Mouse (Mus musculus): ENCODE data around the gene Golga7b. TPM values are rescaled to one million over a fixed set of nuclear protein-coding genes. Genes with fewer than 3 reads are reported as not detected.
A peak's percentile ranks its signal among the peaks of the same experiment; 100 is the strongest.

Gene Golga7b
- polyA plus RNA-seq, 1 experiment from 2014 or later, result not detected

DNA sequence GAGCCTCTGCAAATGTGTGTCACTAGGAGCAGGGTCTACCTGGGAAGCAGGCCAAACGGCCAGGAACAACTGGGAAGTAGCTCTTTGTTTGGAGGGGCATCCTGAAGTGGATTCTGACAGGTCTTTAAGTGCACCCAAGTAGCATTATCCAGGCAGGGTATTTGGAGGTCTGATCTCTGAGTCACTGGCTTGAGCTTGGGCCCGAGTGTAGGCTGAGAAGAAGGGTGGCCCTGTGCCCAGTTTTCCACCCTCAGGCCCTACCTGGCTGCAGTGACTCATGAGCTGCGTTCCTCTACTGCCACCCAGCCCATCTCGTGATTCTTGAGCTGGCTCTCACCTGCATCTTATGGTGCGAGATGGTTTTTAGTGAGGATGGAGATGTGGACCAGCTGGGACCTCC, 11.2 kb downstream of the Golga7b start:
- no peak for TF ChIP-seq CTCF (IDR thresholded peaks at IDR 0.05; ENCODE audit: low read depth)
- H3K9me3 ChIP-seq (ENCODE audit: low read depth, low read length), result no peaks in the 10 kb centered on the region
- H3K27ac ChIP-seq (ENCODE audit: low read depth), result no peak overlapping the region
- no peaks in the 10 kb centered on the region for H3K4me1 ChIP-seq (ENCODE audit: insufficient read depth)
- H3K4me2 ChIP-seq, result no peak overlapping the region
- no peak overlapping the region for H3K4me3 ChIP-seq (ENCODE audit: low read depth, low read length)
- H3K36me3 ChIP-seq (ENCODE audit: insufficient read depth), result no peaks in the 10 kb centered on the region
- 68% methylated on average over 5 of the region's 5 CpGs for WGBS
- peaks cover 9% of the 10 kb centered on the region for H3K27me3 ChIP-seq (ENCODE audit: insufficient read depth, low read length)
- DNase-seq (no peak), ATAC-seq (ENCODE audit: insufficient read depth) (no peak)
- no peak overlapping the region for H3K9ac ChIP-seq

DNA sequence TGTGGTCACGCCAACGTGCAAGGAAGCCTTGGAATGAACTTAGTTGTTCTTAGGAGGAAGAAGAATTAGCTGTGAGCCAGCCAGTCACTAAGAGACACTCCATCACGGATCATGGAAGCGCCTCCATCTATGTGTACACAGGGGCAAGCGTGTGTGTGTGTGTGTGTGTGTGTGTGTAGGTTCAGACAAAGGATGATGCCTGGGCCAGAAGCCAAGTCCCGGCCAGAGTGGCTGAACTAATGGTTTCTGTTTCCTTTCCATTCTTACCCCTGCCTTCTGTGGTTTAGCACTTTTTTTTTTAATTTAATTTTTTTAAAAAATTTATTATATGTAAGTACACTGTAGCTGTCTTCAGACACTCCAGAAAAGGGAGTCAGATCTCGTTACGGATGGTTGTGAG, 13.1 kb downstream of the Golga7b start:
- Histone ChIP-seq H3K4me1 (ENCODE audit: insufficient read depth) (no peaks in the 10 kb centered on the region), H3K27ac (ENCODE audit: low read depth) (no peak overlapping the region), H3K9ac (no peak overlapping the region), H3K9me3 (ENCODE audit: low read depth, low read length) (no peaks in the 10 kb centered on the region), H3K4me3 (ENCODE audit: low read depth, low read length) (no peak overlapping the region), H3K4me2 (no peak overlapping the region), H3K27me3 (ENCODE audit: insufficient read depth, low read length) (peaks cover 2% of the 10 kb centered on the region), H3K36me3 (ENCODE audit: insufficient read depth) (no peaks in the 10 kb centered on the region)
- peak; percentile 27 for DNase-seq
- ATAC-seq (ENCODE audit: insufficient read depth), result no peak
- no peak for TF ChIP-seq CTCF (IDR thresholded peaks at IDR 0.05; ENCODE audit: low read depth)
- 64% methylated on average over 8 of the region's 8 CpGs for WGBS

DNA sequence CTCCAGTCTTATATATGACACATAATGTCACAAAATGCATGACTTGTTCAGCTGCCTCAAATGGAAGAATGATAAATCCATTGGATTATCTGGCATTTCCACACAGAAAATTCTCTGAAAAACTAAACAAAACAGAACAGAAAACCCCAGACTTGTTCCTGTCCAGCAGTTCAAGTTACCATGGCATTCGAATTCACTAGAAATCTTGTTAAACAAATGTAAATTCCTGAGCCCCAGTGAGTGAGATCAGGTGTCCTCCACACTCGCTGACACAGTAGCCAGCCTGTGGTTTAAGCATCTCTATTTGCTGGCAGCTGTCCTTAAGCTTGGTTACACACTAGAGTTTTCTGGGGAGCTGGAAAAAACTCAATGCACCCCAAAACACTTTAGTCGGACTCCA, 16.1 kb downstream of the Golga7b start:
- WGBS, result 35% methylated on average over 3 of the region's 3 CpGs
- Histone ChIP-seq H3K36me3 (ENCODE audit: insufficient read depth) (no peaks in the 10 kb centered on the region), H3K27ac (ENCODE audit: low read depth) (no peak overlapping the region), H3K9ac (no peak overlapping the region), H3K27me3 (ENCODE audit: insufficient read depth, low read length) (no peaks in the 10 kb centered on the region), H3K4me1 (ENCODE audit: insufficient read depth) (no peaks in the 10 kb centered on the region), H3K4me2 (no peak overlapping the region), H3K4me3 (ENCODE audit: low read depth, low read length) (no peak overlapping the region), H3K9me3 (ENCODE audit: low read depth, low read length) (no peaks in the 10 kb centered on the region)
- DNase-seq, result no peak
- ATAC-seq (ENCODE audit: insufficient read depth), result no peak
- no peak for TF ChIP-seq CTCF (IDR thresholded peaks at IDR 0.05; ENCODE audit: low read depth)

DNA sequence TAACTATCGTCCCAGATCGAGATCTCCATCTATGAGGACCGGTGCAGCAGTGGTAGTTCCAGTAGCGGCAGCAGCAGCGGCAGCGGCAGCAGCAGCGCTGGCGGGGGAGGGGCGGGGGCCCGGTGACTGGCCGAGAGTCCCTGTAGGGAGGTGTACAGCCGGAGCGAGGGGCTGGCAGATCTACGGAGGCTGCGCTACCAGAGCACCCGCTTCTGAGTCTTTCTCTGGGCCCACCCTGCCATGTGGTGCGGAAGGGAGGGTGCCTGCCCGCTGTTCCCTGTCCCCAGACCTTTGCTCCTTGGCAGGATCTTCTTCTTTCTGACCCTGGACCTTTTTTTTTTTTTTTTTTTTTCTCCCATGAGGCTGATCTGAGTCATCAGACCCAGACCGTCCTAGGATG, 21.0 kb downstream of the Golga7b start:
- Histone ChIP-seq H3K4me2 (peak overlapping the region; percentile 38; the same call in 1 of the 2 replicates), H3K9ac (no peak overlapping the region), H3K27me3 (ENCODE audit: insufficient read depth, low read length) (no peaks in the 10 kb centered on the region), H3K36me3 (ENCODE audit: insufficient read depth) (no peaks in the 10 kb centered on the region), H3K4me3 (ENCODE audit: low read depth, low read length) (no peak overlapping the region), H3K4me1 (ENCODE audit: insufficient read depth) (no peaks in the 10 kb centered on the region), H3K27ac (ENCODE audit: low read depth) (no peak overlapping the region), H3K9me3 (ENCODE audit: low read depth, low read length) (no peaks in the 10 kb centered on the region)
- TF ChIP-seq CTCF (IDR thresholded peaks at IDR 0.05; ENCODE audit: low read depth), result no peak
- DNase-seq (peak; percentile 8), ATAC-seq (ENCODE audit: insufficient read depth) (no peak)
- under 1% methylated on average over 19 of the region's 19 CpGs for WGBS

DNA sequence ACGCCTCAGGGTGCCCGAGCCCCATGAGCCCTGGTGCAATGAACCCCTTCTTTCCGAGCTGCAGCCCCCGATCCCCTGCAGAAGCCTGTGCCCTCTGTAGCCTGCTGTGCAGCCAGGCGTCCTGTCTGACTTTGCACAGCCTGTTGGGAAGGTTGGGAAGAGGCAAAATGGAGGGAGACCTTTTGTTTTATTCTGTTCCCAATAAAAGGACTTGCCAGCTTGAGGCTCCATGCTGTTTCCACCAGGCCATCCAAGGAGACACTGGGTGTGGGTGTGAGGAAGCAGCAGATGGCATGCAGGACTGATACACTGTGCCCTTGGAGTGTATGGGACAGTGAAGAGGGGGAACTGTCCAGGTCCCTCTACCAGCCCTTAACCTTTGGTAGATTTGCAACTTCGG, 22.7 kb downstream of the Golga7b start:
- Histone ChIP-seq H3K4me2 (no peak overlapping the region), H3K9ac (no peak overlapping the region), H3K27ac (ENCODE audit: low read depth) (no peak overlapping the region), H3K4me1 (ENCODE audit: insufficient read depth) (no peaks in the 10 kb centered on the region), H3K4me3 (ENCODE audit: low read depth, low read length) (no peak overlapping the region), H3K36me3 (ENCODE audit: insufficient read depth) (no peaks in the 10 kb centered on the region), H3K27me3 (ENCODE audit: insufficient read depth, low read length) (no peaks in the 10 kb centered on the region), H3K9me3 (ENCODE audit: low read depth, low read length) (no peaks in the 10 kb centered on the region)
- DNase-seq, result no peak
- TF ChIP-seq CTCF (IDR thresholded peaks at IDR 0.05; ENCODE audit: low read depth), result no peak
- ATAC-seq (ENCODE audit: insufficient read depth), result no peak
- 45% methylated on average over 6 of the region's 6 CpGs for WGBS

DNA sequence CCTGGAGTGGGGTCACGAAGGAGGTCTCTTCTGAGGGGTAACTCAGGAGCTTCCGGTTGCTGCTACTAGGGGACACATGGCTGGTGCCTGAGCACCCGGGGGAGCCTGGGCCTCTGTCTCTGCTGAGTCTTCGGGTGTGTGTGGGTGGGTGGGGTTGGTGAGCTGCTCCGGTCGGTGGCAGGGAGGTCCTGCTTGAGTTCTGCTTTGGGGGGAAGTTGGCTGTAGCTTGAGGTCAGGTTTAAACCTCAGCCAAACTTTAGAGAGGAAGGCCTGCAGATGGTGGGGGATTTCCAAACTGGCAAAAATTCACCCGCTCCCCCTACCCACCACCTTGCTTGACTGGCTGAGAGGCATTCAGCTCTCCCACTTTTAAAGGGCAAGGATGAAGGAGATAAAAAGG, 23.8 kb downstream of the Golga7b start:
- DNase-seq (no peak), ATAC-seq (ENCODE audit: insufficient read depth) (no peak)
- Histone ChIP-seq H3K36me3 (ENCODE audit: insufficient read depth) (no peaks in the 10 kb centered on the region), H3K9ac (no peak overlapping the region), H3K27ac (ENCODE audit: low read depth) (no peak overlapping the region), H3K27me3 (ENCODE audit: insufficient read depth, low read length) (no peaks in the 10 kb centered on the region), H3K9me3 (ENCODE audit: low read depth, low read length) (no peaks in the 10 kb centered on the region), H3K4me1 (ENCODE audit: insufficient read depth) (no peaks in the 10 kb centered on the region), H3K4me3 (ENCODE audit: low read depth, low read length) (no peak overlapping the region), H3K4me2 (no peak overlapping the region)
- WGBS, result 77% methylated on average over 7 of the region's 7 CpGs
- TF ChIP-seq CTCF (IDR thresholded peaks at IDR 0.05; ENCODE audit: low read depth), result no peak

DNA sequence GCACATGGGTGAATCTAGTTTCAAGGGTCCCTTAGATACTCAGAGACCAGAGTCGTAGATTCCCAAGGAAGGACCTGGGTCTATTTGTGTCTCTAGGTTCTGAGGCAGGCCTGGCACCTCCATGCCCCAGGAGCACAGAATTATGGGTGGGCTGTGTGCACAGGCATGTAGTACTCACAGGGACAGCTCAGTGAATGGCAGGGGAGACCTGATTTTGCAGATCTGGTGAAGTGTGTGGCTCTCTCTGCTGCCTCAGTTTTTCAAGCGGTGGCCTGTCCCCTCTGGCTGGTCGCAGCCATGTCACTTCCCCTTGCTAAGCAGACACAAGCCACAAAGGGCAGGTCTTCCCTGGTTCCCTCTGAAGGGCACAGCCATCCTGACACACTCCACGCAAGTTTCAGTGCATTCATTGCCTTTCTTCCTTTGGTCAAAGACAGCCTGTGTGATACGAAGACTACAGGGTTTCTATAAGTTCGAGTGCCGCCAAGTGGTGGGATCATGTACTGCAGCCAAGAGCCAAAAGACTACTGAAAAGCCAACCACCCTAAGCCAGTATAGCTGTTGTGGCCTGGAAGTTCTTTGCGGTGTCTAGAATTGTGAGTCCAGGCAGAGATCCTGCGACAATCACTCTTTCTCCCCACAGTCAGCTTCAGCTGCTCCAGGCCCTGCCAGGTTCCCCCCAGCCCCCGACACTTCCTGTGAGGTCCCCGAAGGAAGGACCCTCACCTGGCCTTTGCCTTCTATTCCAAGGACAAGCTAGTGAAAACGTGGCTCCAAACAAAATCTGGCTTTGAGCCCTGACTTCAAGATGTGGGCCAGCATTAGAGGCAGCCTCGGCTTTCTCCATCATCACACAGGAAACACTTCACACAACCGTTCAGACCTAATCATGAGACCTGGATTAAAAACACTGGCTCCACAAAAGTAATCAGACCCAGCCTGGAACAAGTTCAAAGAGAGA, 24.9 kb downstream of the Golga7b start:
- Histone ChIP-seq H3K9ac (no peak overlapping the region), H3K27me3 (ENCODE audit: insufficient read depth, low read length) (no peaks in the 10 kb centered on the region), H3K4me2 (no peak overlapping the region), H3K4me1 (ENCODE audit: insufficient read depth) (no peaks in the 10 kb centered on the region), H3K4me3 (ENCODE audit: low read depth, low read length) (no peak overlapping the region), H3K9me3 (ENCODE audit: low read depth, low read length) (no peaks in the 10 kb centered on the region), H3K27ac (ENCODE audit: low read depth) (no peak overlapping the region), H3K36me3 (ENCODE audit: insufficient read depth) (no peaks in the 10 kb centered on the region)
- 38% methylated on average over 14 of the region's 14 CpGs for WGBS
- DNase-seq (peak; percentile 91), ATAC-seq (ENCODE audit: insufficient read depth) (no peak)
- TF ChIP-seq CTCF (IDR thresholded peaks at IDR 0.05; ENCODE audit: low read depth), result peak; percentile 95

Data from lung, embryonic 14.5 days (tissue).